Mouse (Mus musculus) thymus, postnatal 4 days (tissue): ENCODE measurements at regions not wholly inside any gene's neighbourhood (a gene's known extent, or its start where the extent isn't known, plus 50 kb on each side); places are given as distances from the start of the nearest gene placed in this dataset.

ENCODE experiments used
- DNase-seq: peaks from one replicate; pipeline ENCODE4 v3.0.0; 2021

DNA sequence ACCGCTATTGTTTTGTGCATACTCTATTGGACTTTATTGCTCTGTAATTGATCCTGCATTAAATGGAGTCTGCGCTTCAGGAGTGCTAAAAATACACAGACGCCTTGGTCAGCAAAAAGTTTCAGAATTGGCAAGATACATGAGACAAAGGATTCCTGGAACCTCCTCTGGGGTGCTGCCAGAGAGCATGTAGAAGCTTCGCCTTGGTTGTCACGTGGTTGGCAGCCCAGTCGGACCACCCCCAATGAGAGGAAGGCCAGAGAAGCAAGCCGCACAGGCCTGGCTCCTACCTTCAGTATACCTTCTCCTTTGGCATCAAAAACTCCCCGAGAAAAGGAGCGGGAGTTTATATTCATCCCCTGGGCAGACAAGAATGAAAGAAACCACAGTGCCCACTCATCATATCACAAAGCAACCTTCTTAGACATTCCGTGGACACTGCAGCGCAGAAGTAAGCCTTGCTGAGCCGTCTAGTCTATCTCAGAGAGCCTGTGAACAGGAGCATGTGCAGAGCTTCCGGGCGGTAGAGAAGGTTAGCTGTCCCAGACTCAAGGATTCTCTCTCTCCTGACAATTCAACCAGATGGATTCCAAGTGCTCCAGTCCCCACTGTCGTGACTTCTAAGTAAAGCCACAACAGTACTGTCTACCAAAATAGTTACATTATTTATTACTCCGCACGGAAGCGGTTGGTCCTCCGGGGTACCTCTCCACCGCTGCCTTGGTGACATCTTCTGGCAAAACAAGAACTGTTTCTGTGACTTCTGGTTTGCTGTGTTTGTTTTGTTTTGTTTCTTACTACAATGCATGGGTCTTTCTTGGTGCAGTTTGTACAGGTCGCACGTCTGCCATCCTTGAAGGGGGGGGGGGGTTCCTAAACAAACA lies 85.6 kb upstream of the Myo10 start:
- no peak for DNase-seq

DNA sequence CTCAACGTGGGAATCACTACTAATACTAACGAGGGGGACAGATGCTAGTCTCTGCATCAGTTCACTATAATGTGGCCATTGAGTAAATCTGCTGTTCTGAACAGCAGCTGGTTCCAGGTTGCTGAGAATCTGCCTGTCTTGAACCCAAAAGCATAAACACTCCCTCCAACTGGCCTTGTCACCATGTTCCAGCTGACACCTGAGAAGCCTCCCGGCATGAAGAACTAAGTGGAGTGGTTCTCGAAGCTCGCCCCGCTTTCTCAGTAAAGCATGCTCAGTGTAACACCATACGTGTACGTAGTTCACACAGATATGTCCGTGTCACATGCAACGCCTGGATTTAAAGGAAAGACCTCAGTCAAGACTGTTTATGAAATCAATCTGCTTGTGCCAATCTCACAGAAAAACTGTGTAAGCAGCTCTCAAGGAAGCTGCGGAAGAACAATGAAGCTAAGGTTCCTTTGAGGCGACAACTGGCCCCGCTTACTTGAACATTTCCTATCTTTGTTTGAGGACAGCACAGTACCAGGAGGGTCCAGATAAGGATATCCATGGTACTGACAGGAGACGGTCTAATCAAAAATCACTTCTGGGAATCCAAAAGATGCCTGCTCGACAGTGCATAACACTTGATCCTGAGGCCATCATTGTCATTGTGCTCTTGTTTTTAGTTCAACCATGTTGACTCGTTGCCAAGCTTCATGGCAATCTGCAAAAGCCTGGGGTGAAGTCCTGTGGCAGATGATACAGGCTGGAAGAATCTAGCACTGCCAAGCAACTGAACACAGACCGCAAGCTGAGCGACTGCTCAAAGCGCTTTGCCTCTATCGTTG lies 82.8 kb upstream of the Myo10 start:
- no peak for DNase-seq

DNA sequence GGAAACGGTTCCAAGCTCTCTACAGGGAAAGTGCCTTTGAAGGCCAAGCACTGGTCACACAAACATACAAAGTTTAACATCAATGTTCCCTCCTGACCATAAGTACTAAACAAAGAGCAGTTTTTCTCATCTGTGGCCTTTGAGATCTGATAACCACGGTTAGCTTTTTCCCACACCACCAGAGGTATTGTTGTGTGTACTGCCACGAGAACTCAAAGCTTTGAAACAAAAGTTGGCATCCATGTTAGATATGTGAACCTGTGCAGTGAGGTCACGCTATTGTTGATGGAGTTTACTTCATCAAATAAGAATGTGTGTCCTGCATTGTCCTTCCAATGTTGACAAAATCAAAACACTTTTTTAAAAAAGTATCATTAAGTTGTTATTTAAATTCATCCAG lies 79.9 kb upstream of the Myo10 start:
- DNase-seq, result no peak

DNA sequence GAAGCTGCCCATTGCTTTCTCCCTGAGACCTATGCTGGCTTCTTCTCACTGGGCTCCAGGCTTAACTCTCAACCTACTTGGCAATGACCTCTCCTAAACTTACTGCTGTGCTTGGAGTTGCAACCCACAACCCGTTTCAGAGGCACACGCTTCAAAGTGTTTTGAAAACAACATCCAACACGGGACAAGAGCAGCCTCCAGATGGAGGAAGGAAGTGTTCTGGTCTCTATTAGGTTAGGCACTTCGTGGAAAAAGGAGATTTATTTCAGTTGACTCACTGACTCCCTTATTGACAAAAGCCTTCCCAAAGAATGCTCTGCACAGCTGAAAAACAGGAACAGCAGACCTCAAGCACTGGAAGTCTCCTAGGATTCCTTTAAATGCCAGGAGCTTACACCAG lies 76.1 kb upstream of the Myo10 start:
- no peak for DNase-seq

DNA sequence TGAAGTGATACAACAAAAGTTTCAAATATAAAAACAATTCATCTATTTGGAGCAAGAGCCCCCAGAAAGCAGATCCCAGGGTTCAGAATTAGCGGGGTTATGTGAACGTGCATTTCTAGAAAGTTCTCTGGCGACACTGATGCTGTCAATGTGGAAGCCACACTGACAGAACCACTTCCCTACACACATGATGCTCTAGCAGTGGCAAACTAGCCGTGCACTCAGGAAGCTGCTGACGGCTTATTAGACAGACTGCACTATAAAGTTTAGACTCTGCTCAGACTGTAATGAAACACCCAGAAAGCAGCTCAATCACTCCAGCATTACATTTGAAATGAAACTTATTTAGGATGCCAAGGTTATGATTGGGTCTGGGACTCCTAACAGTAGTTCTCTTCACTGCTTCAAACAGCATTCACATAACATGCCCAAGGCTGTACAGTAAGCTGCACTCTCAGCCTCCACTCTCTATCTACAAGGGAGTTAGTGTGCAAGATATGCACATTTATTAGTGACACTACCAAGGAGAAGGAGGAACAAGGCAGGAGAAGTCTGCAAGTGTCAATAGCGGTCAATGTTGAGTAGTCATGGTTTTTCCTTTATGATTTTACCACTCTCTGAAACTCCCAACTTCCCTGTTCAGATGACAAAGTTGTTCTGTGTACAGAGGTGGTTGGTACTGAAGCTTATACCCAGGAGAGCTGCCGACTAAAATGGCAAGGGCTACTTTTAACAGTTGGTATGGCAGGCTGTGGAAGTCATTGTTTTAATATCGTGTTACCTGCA lies 71.9 kb upstream of the Myo10 start:
- peak; percentile 33 for DNase-seq

DNA sequence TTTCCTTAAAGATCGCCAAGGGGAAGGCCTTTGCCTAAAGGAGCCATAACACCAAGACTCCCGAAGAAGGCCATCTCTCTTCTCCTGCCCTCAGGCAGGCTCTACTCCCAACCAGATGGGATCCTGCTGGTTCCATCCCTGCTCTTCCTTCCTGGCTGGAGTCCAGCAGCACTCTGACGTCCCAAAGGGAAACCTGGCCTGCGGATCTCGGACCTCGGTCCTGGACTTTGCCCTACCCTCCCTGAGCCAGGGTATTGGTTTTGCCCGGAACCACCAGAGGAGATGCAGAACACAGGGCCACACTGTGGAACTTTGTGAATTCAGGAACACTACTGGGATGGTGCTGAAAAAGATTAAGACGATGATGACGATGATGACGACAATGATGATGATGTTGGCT lies 67.4 kb upstream of the Myo10 start:
- no peak for DNase-seq

DNA sequence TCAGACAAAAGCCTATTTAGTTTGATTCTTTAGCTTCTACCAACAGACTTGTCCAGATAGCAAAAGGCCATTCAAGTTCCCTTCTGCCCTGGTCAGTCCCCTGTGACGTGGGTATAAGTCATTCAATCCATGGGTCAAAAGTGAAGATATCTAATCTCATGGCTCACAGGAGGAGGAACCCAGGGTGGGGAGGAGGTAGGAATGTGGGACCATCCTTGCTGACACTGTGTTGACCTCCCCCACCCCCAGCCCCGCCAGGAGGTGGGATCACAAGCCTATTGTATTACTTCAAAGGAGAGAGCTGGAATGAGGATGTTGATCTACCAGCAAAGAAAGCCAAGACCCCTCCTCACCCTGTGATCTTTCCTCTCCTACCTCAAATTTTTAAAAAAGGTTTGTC lies 66.5 kb upstream of the Myo10 start:
- no peak for DNase-seq

DNA sequence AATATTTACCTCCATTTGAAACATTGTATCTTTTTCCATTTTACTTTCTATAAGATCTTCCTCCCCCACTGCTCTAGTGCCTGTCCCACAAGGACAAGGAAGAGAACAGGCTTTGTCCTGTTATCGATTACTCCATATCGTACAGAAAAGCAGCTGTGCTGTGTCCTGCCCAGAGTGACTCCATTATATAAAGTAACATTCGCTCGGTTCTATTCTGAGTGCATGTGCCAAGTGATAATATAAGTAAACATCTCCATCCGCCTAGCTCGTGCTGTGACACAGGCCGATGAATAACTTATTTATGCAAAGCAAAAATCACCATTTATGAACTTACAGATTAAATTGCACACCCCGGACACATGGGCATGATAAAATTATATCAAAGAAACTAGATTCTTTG lies 64.8 kb upstream of the Myo10 start:
- DNase-seq, result no peak

DNA sequence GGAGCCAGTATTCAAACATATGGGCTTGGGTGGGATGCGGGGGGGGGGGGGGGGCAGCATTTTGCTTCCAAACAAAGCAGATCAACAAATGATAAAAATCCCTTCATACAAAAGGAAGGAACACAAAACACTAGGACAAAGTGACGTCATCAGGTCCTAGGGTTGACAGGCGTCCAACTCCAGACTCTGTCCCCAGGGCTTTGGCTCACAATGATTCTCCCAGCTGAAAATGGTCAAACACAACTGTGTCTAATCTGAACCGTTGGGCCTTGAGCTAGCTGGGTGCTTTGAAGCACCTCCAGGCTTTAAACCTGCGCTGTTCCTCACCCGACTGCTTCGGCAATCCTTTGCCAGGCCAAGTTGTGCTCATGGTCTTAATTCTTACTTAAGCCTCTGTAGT lies 64.1 kb upstream of the Myo10 start:
- no peak for DNase-seq

DNA sequence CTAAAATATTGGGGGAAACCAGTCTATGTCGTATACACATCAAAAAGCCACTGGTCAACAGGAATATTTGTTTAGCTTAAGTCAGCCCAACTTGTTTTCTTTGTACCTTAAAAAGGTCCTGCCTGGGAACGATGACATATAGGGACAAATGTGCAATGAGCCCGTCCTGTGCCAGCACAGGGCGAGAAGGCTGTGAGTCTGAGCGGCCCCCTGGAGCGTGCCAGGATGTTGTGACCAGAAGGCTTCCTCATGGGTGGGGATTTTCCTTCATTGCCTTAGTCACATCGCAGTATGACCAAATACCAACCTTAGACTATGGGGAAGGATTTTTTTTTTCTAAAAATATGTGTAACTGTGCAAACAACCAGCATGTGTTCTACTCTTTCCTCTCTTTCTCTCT lies 58.7 kb upstream of the Myo10 start:
- DNase-seq, result no peak

DNA sequence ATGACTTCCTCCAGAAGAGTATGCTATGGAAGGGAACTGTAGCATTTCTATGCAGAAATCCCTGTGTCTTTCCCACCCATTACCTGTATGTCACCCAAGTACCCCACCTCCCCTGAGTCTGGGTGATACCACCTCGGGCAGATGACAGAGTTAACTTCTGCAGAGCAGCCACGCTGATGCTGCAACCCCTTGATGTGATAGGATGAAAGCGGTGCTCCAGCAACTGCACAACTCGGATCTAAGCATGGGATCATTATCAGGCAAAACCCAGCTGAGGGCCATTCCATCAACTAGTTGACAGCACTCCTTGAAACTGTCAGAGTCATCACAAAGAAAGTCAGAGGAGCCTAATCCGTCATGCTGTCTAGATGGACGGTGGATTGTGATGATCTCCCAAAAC lies 49.8 kb upstream of the Myo10 start:
- no peak for DNase-seq
